Mouse (Mus musculus) embryonic facial prominence, embryonic 13.5 days (tissue): Measurements from ENCODE around the gene Cst7. TPM values are rescaled to one million over a fixed set of nuclear protein-coding genes. Genes with fewer than 3 reads are reported as not detected.
"Not testable (repeated sequence)": the region's sequence is repeated elsewhere in the genome, so short reads cannot be mapped to it uniquely, and the experiment has no call there.

Source experiments
- ATAC-seq: fragments of 200-750 bp; cut with Nextera tagmentation; 2 replicates; pipeline ENCODE4 v1.8.0; 2017; ENCODE audit warnings: low read depth; ENCODE audit not compliant: insufficient number of reproducible peaks, insufficient read depth, low FRiP score, low TSS enrichment
- H3K27ac ChIP-seq: fragments of 300-500 bp; sonication (generic); 2 replicates; pipeline ENCODE4 v1.5.1; 2015; ENCODE audit warnings: moderate library complexity, mild to moderate bottlenecking, inconsistent platforms
- H3K27me3 ChIP-seq: fragments of 300-500 bp; sonication (generic); 2 replicates; pipeline ENCODE4 v1.6.1; 2015; ENCODE audit warnings: mild to moderate bottlenecking, inconsistent platforms
- H3K36me3 ChIP-seq: fragments of 300-500 bp; sonication (generic); 2 replicates; pipeline ENCODE4 v1.6.1; 2015; ENCODE audit warnings: mild to moderate bottlenecking, inconsistent platforms
- H3K4me1 ChIP-seq: fragments of 300-500 bp; sonication (generic); 2 replicates; pipeline ENCODE4 v1.6.1; 2015; ENCODE audit warnings: inconsistent platforms
- H3K4me2 ChIP-seq: fragments of 300-500 bp; sonication (generic); 2 replicates; pipeline ENCODE4 v1.6.1; 2015; ENCODE audit warnings: moderate library complexity, mild to moderate bottlenecking, inconsistent platforms
- H3K4me3 ChIP-seq: fragments of 300-500 bp; sonication (generic); 2 replicates; pipeline ENCODE4 v1.5.1; 2015; ENCODE audit warnings: mild to moderate bottlenecking, inconsistent platforms
- H3K9ac ChIP-seq: fragments of 300-500 bp; sonication (generic); 2 replicates; pipeline ENCODE4 v1.6.1; 2015; ENCODE audit warnings: mild to moderate bottlenecking, inconsistent platforms
- H3K9me3 ChIP-seq: fragments of 300-500 bp; sonication (generic); 2 replicates; pipeline ENCODE4 v1.6.1; 2016; ENCODE audit warnings: inconsistent platforms
- WGBS: fragments of 180-500 bp; shearing (Covaris S2); methylation state at CpG from one replicate; pipeline ENCODE4 v1.1.7; 2015; ENCODE audit warnings: mixed read lengths; 5-methylcytosine and 5-hydroxymethylcytosine counted together
- polyA plus RNA-seq: library from polyadenylated mRNA; unstranded; fragments of >200 nt; fragmentation: Nextera tagmentation; extraction: Ambion mirVana; gene quantifications from 2 replicates; pipeline ENCODE4 v1.2.1, GENCODE M21; 2015

Gene Cst7
- polyA plus RNA-seq, result 1.0 and 1.1 TPM in 2 replicates

- no peak for ATAC-seq
- Histone ChIP-seq H3K27me3 (no peaks in the 10 kb centered on the region), H3K9ac (no peak within 1 kb of the TSS), H3K4me3 (no peak within 1 kb of the TSS), H3K9me3 (no peaks in the 10 kb centered on the region), H3K4me2 (no peak within 1 kb of the TSS), H3K36me3 (no peaks in the 10 kb centered on the region), H3K27ac (no peak within 1 kb of the TSS), H3K4me1 (no peaks in the 10 kb centered on the region)
- WGBS, result 72% methylated on average over 11 of the region's 11 CpGs
Measured at GRCm38 (mm10) chr2:150569847-150570590, at the start of gene Cst7. Cst7 (plus strand) TSS chr2:150570415.

- H3K4me2 ChIP-seq, result peak overlapping the region; percentile 59
- H3K4me1 ChIP-seq, result 0 out of 2 replicates have a peak, but pooled peaks cover 6% of the 10 kb centered on the region
- H3K27me3 ChIP-seq, result peaks cover 49% of the 10 kb centered on the region
- peak overlapping the region; percentile 55 for H3K9ac ChIP-seq
- no peaks in the 10 kb centered on the region for H3K36me3 ChIP-seq
- H3K4me3 ChIP-seq, result peak overlapping the region; percentile 34
- H3K9me3 ChIP-seq, result peaks cover 4% of the 10 kb centered on the region; the same call in 1 of the 2 replicates
- H3K27ac ChIP-seq, result no peak overlapping the region
- 3% methylated on average over 42 of the region's 42 CpGs for WGBS
- no peak for ATAC-seq
Measured at GRCm38 (mm10) chr2:150525703-150526207, 44.5 kb upstream of the Cst7 start.

GRCm38 (mm10) chr2:150549576-150549975 is 20.6 kb upstream of the Cst7 start:
- not testable (repeated sequence) for H3K4me1 ChIP-seq, H3K4me3 ChIP-seq, H3K9ac ChIP-seq, H3K4me2 ChIP-seq, H3K27me3 ChIP-seq, H3K27ac ChIP-seq, H3K36me3 ChIP-seq, ATAC-seq, H3K9me3 ChIP-seq
- WGBS, result 82% methylated on average over 10 of the region's 10 CpGs

GRCm38 (mm10) chr2:150558568-150558967 is 11.6 kb upstream of the Cst7 start:
- 58% methylated on average over 3 of the region's 3 CpGs for WGBS

GRCm38 (mm10) chr2:150567051-150567450 is 3.2 kb upstream of the Cst7 start:
- Histone ChIP-seq H3K9me3 (no peaks in the 10 kb centered on the region), H3K4me1 (no peaks in the 10 kb centered on the region), H3K36me3 (no peaks in the 10 kb centered on the region), H3K27ac (no peak overlapping the region), H3K9ac (no peak overlapping the region), H3K27me3 (no peaks in the 10 kb centered on the region), H3K4me2 (no peak overlapping the region), H3K4me3 (no peak overlapping the region)
- no peak for ATAC-seq
- WGBS, result 81% methylated on average over 2 of the region's 2 CpGs

More at GRCm38 (mm10) chr2:150558568-150558967, 11.6 kb upstream of the Cst7 start:
- H3K4me1 ChIP-seq, result no peaks in the 10 kb centered on the region
- no peak overlapping the region for H3K27ac ChIP-seq
- no peak overlapping the region for H3K9ac ChIP-seq
- H3K9me3 ChIP-seq, result no peaks in the 10 kb centered on the region
- no peak for ATAC-seq
- H3K27me3 ChIP-seq, result no peaks in the 10 kb centered on the region
- no peaks in the 10 kb centered on the region for H3K36me3 ChIP-seq
- H3K4me3 ChIP-seq, result no peak overlapping the region
- H3K4me2 ChIP-seq, result no peak overlapping the region

GRCm38 (mm10) chr2:150570761-150571160 is 546 bp downstream of the Cst7 start:
- no peak for ATAC-seq
- Histone ChIP-seq H3K9ac (no peak overlapping the region), H3K27ac (no peak overlapping the region), H3K27me3 (no peaks in the 10 kb centered on the region), H3K4me3 (no peak overlapping the region), H3K36me3 (no peaks in the 10 kb centered on the region), H3K4me1 (no peaks in the 10 kb centered on the region), H3K9me3 (no peaks in the 10 kb centered on the region), H3K4me2 (no peak overlapping the region)
- WGBS, result 94% methylated on average over 2 of the region's 2 CpGs

GRCm38 (mm10) chr2:150572463-150572862 is 2.2 kb downstream of the Cst7 start:
- WGBS, result 86% methylated on average over 3 of the region's 3 CpGs
- no peak overlapping the region for H3K4me2 ChIP-seq
- no peak for ATAC-seq

GRCm38 (mm10) chr2:150576256-150576655 is 6.0 kb downstream of the Cst7 start:
- Histone ChIP-seq H3K27ac (no peak overlapping the region), H3K4me2 (no peak overlapping the region), H3K36me3 (peaks cover 3% of the 10 kb centered on the region; the same call in 1 of the 2 replicates), H3K9ac (no peak overlapping the region), H3K4me1 (no peaks in the 10 kb centered on the region), H3K27me3 (no peaks in the 10 kb centered on the region), H3K4me3 (no peak overlapping the region), H3K9me3 (no peaks in the 10 kb centered on the region)
- ATAC-seq, result no peak
- 90% methylated on average over 1 of the region's 1 CpGs for WGBS

More at GRCm38 (mm10) chr2:150572463-150572862, 2.2 kb downstream of the Cst7 start:
- no peaks in the 10 kb centered on the region for H3K4me1 ChIP-seq
- no peak overlapping the region for H3K9ac ChIP-seq
- no peak overlapping the region for H3K27ac ChIP-seq
- H3K36me3 ChIP-seq, result peaks cover 3% of the 10 kb centered on the region; the same call in 1 of the 2 replicates
- H3K9me3 ChIP-seq, result no peaks in the 10 kb centered on the region
- H3K27me3 ChIP-seq, result no peaks in the 10 kb centered on the region
- no peak overlapping the region for H3K4me3 ChIP-seq

GRCm38 (mm10) chr2:150578603-150579002 is 8.4 kb downstream of the Cst7 start:
- Histone ChIP-seq H3K27ac (no peak overlapping the region), H3K36me3 (peaks cover 5% of the 10 kb centered on the region), H3K9ac (no peak overlapping the region), H3K27me3 (no peaks in the 10 kb centered on the region), H3K4me2 (no peak overlapping the region), H3K9me3 (no peaks in the 10 kb centered on the region), H3K4me1 (no peaks in the 10 kb centered on the region), H3K4me3 (no peak overlapping the region)
- ATAC-seq, result no peak
- WGBS, result 80% methylated on average over 5 of the region's 5 CpGs

- 71% methylated on average over 1 of the region's 1 CpGs for WGBS
- Histone ChIP-seq H3K4me1 (no peaks in the 10 kb centered on the region), H3K9ac (no peak overlapping the region), H3K9me3 (no peaks in the 10 kb centered on the region), H3K36me3 (peaks cover 15% of the 10 kb centered on the region), H3K4me3 (no peak overlapping the region), H3K4me2 (no peak overlapping the region), H3K27me3 (no peaks in the 10 kb centered on the region), H3K27ac (no peak overlapping the region)
- ATAC-seq, result no peak
Measured at GRCm38 (mm10) chr2:150579628-150580027, 9.4 kb downstream of the Cst7 start.

- no peaks in the 10 kb centered on the region for H3K9me3 ChIP-seq
- WGBS, result 76% methylated on average over 11 of the region's 11 CpGs
- ATAC-seq, result no peak
Measured at GRCm38 (mm10) chr2:150589076-150589475, 18.9 kb downstream of the Cst7 start.

More at GRCm38 (mm10) chr2:150589076-150589475, 18.9 kb downstream of the Cst7 start:
- Histone ChIP-seq H3K36me3 (peaks cover 59% of the 10 kb centered on the region), H3K4me1 (no peaks in the 10 kb centered on the region), H3K27ac (no peak overlapping the region), H3K4me2 (no peak overlapping the region), H3K9ac (no peak overlapping the region), H3K4me3 (no peak overlapping the region), H3K27me3 (no peaks in the 10 kb centered on the region)
